ENCODE assay signal across 8 mouse cellular contexts in the genomic region with DNA sequence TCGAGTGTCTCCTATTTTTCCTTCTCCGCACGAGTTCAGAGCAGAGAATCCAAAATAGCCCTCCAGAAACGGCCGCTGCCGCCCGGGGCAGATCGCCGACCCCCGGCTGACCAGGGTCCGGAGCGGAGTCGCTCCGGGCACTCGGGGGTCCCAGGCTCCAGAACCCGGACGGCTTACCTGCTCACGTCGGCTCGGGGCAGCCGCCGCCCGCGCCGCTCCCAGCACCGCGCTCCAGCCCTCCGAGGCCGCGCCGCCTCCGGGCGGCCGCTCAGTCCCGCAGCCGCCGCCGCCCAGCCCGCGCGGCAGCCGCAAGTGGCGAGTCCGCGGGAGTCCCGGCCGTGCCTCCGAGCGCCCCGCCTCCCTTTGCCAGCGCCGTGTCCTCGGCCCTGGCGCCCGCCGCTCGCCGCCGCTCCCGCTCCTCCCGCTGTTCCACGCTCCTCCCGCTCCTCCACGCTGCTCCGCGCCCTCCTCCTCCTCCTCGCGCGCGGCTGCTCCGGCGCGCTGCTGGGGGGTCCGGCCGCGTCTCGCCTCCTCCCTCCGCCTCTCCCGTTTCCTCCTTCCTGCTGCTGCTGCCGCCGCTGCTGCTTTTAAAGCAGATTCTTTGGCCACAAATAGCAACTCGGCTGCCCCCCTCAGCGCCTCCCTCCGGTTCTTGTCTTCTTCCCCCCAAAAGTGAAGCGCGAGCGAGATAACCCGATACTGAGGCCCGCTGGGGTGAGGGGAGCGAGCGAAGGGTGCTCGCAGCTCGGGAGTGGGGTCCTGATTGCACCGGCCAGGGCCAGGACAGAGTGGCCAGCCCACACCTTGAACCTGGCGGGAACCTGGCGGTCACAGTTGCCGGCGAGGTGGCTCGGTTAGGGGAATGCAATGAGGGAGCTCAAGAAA.
A peak's percentile ranks its signal among the peaks of the same experiment; 100 is the strongest.
DNase-seq lines count a peak whose midpoint lies in the region; ATAC-seq and TF ChIP-seq lines count a peak whose summit lies in the region.

No protein-coding gene starts in this region.

- peak; percentile 11; the same call in 1 of the 2 replicates for TF ChIP-seq CTCF in lung, postnatal 0 days (IDR thresholded peaks at IDR 0.05)

- H3K4me3 ChIP-seq in hindbrain, embryonic 14.5 days (replicated peaks; ENCODE audit: low read length) = peak overlapping the region; percentile 98
- H3K4me3 ChIP-seq in lung, postnatal 0 days (ENCODE audit: low read depth, low read length) = peak overlapping the region; percentile 87

- no peaks in the 10 kb centered on the region for H3K9me3 ChIP-seq in hindbrain, embryonic 14.5 days (ENCODE audit: control insufficient read depth, low read length)
- no peaks in the 10 kb centered on the region for H3K9me3 ChIP-seq in lung, postnatal 0 days (ENCODE audit: low read length)

- under 1% methylated on average over 55 of the region's 99 CpGs for WGBS in hindbrain, embryonic 14.5 days
- 0% methylated on average over 38 of the region's 99 CpGs for WGBS in lung, postnatal 0 days

- no peaks in the 10 kb centered on the region for H3K27me3 ChIP-seq in hindbrain, embryonic 14.5 days (ENCODE audit: control insufficient read depth, insufficient read depth, low read length)
- no peaks in the 10 kb centered on the region for H3K27me3 ChIP-seq in lung, postnatal 0 days (replicated peaks; ENCODE audit: insufficient read depth, low read length)

- peak overlapping the region; percentile 95 for H3K9ac ChIP-seq in hindbrain, embryonic 14.5 days
- H3K9ac ChIP-seq in lung, postnatal 0 days (replicated peaks; ENCODE audit: low read depth) = peak overlapping the region; percentile 65

- no peak for TF ChIP-seq EP300 in lung, postnatal 0 days (IDR thresholded peaks at IDR 0.05)

- peak overlapping the region; percentile 61 for H3K4me2 ChIP-seq in hindbrain, embryonic 14.5 days (replicated peaks)
- H3K4me2 ChIP-seq in lung, postnatal 0 days (replicated peaks; ENCODE audit: low read depth, low read length) = peak overlapping the region; percentile 96

- DNase-seq in adrenal gland, adult 18-20 months (ENCODE audit: low spot score in 2 of 2) = peak; percentile 61 to 74
- DNase-seq in cerebellum, postnatal 36 days = peak; percentile 78 to 84
- peak; percentile 17 to 38 for DNase-seq in gastrocnemius, adult 8-10 months (ENCODE audit: low spot score in 2 of 2)
- DNase-seq in hindbrain, embryonic 14.5 days (ENCODE audit: low spot score) = peak; percentile 73
- peak; percentile 44 for DNase-seq in left cerebral cortex, adult 11 months (ENCODE audit: low spot score)
- peak; percentile 80 for DNase-seq in lung, postnatal 0 days (ENCODE audit: low spot score)
- DNase-seq in retina, postnatal 7 days (ENCODE audit: low read depth, low spot score) = peak; percentile 60

- peak; percentile 86 for ATAC-seq in hindbrain, embryonic 14.5 days (ENCODE audit: low FRiP score)
- ATAC-seq in lung, postnatal 0 days = peak; percentile 85
- ATAC-seq in erythroid progenitor cell, adult 5-6 weeks (replicated peaks; ENCODE audit: low FRiP score, poor library complexity, severe bottlenecking) = no peak

- H3K4me1 ChIP-seq in hindbrain, embryonic 14.5 days (replicated peaks; ENCODE audit: control insufficient read depth, insufficient read depth, low read length) = peaks cover 11% of the 10 kb centered on the region
- H3K4me1 ChIP-seq in lung, postnatal 0 days (ENCODE audit: insufficient read depth, low read depth, low read length) = no peaks in the 10 kb centered on the region

- no peaks in the 10 kb centered on the region for H3K36me3 ChIP-seq in hindbrain, embryonic 14.5 days (replicated peaks; ENCODE audit: control insufficient read depth, insufficient read depth)
- H3K36me3 ChIP-seq in lung, postnatal 0 days (ENCODE audit: insufficient read depth, low read length) = no peaks in the 10 kb centered on the region

- H3K27ac ChIP-seq in hindbrain, embryonic 14.5 days = peak overlapping the region; percentile 96
- H3K27ac ChIP-seq in lung, postnatal 0 days (ENCODE audit: low read length) = peak overlapping the region; percentile 75

Comparison
In these comparisons a context has a peak if more than half of its experiments do, and no peak if none do; other contexts are left out.
1. DNase-seq: peak in every context shown above with its lines; median percentile 81 in cerebellum, postnatal 36 days; 80 in lung, postnatal 0 days; 73 in hindbrain, embryonic 14.5 days; 68 in adrenal gland, adult 18-20 months; 60 in retina, postnatal 7 days; 44 in left cerebral cortex, adult 11 months; 28 in gastrocnemius, adult 8-10 months.